Mouse (Mus musculus) C2C12 (cell line): ENCODE data around the gene Galk2.

Experiments used
- CTCF ChIP-seq: IDR thresholded peaks from one replicate; pipeline ENCODE4 v1.5.1; 2011; ENCODE audit not compliant: control insufficient read depth, insufficient read depth, insufficient read length
- MYOD1 ChIP-seq: IDR thresholded peaks from one replicate; pipeline ENCODE4 v1.6.1; 2011; ENCODE audit warnings: low read depth; ENCODE audit not compliant: control insufficient read depth, insufficient read length

DNA sequence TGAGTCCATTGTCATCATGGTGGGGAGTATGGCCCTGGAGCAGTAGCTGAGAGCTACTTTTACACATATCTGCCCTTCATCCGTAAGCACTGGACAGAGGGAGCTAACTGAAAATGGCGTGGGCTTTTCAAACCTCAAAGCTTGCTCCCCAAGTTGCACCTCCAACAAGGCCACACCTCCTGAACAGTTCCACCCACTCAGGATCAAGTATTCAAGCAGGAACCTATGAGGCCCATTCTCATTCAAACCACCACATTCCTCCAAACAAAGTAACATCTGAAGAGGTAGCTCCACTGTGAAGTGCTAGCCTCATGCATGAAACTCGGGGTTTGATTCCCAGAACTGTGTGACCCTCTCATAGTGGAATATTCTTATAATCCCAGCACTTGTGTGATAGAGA is 9.4 kb downstream of the Galk2 start:
- TF ChIP-seq CTCF (no peak), MYOD1 (no peak)
